Mouse (Mus musculus): Measurements from ENCODE around the gene Gsto1. TPM values are rescaled to one million over a fixed set of nuclear protein-coding genes. Genes with fewer than 3 reads are reported as not detected.

Gene Gsto1
- 10 to 100 TPM; 14.2 to 17.1 TPM for total RNA-seq (2023)

DNA sequence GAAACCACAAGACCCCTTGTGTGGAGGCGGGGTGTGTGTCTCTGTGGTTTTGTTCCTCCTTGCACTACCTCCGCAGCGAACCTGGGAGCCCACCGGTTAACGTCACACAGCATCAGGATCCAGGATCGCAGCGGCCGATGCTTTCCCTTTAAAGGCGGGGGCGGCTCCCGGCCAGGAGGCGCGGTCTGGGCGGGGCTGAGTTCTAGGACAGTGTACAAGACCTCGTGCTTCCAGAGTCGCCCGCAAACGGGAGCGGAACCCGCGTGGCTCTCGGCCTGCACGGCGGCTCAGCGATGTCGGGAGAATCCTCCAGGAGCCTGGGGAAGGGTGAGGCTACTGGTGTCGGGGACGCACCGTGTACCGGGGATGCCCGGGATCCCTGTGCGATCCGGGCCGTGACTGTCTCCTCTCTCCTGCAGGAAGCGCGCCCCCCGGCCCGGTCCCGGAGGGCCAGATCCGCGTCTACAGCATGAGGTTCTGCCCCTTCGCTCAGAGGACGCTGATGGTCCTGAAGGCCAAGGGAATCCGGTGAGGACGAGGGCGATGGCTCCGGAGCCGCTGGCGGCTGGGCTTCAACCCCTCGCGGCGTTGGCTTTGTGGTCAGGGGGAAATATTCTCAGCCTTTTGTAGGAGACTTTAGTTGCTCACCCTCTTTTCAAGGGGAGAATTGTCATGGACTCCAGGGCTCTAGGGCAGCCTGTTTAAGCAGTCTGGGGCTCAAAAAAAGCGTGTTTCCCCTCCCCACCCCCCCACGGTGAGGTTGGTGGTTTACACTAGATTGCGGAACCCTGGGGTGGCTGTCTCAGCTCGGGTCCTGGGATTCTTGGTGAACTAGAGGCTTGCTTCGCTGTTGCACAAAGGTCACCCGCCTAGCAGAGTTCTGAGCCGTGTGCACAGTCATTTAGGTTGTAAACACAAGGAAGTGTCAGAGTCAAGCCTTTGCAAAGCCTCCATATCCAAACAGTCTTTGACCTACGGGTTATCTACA, at the start of gene Gsto1:
Gene Gsto1, plus strand, starts transcription at position 175 of the 988 bp plus-strand sequence.

GRCm38 (mm10) chr19:47865353-47865947, 10.7 kb downstream of the Gsto1 start, which contains the start of gene Gsto2:
Gsto2 (plus strand) TSS chr19:47865534.

Other genes with a start within 250 kb of the Gsto1 start
- not detected for gene Col17a1, start 162.9 kb upstream of the Gsto1 start, total RNA-seq (2023)
- 100 to 1,000 TPM in 1 of 2 experiments, 10 to 100 TPM in 1; 91.0 to 101 TPM for gene Sfr1, start 123.3 kb upstream of the Gsto1 start, total RNA-seq (2023)
- gene Gsto2, start 10.6 kb downstream of the Gsto1 start, total RNA-seq (2023): not detected
- gene Cfap43, start 64.3 kb downstream of the Gsto1 start, total RNA-seq (2023): not detected
- 100 to 1,000 TPM; 245 to 279 TPM for gene Itprip, start 64.3 kb downstream of the Gsto1 start, total RNA-seq (2023)
- not detected for gene Cfap58, start 82.7 kb downstream of the Gsto1 start, total RNA-seq (2023)

All from B cell, adult 67 days (primary cell).